Mouse (Mus musculus): ENCODE measurements around the gene Cnn3. TPM values are rescaled to one million over a fixed set of nuclear protein-coding genes. Genes with fewer than 3 reads are reported as not detected.

Gene Cnn3
- polyA plus RNA-seq, 1 experiment from 2014 or later, result 436 TPM

DNA sequence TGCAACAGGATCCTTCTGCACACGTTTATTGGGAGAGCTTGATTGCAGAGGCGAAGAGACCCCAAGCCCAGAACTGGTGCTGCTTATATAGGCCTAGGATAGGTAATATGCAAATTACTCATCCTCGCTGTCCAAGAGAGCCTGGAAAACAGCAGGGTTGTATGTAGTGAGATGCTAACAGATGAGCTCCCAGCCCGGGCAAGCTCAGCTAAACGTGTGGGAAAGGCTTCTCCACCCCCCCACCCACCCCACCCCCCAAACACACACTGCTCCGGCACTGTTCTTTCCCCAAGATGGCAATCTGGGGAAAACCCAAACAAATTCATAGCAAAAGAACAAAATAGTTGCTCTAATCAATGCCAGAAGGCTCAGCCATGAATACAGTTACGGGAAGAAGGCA, 29.7 kb upstream of the Cnn3 start:
- WGBS, result 68% methylated on average over 7 of the region's 7 CpGs

DNA sequence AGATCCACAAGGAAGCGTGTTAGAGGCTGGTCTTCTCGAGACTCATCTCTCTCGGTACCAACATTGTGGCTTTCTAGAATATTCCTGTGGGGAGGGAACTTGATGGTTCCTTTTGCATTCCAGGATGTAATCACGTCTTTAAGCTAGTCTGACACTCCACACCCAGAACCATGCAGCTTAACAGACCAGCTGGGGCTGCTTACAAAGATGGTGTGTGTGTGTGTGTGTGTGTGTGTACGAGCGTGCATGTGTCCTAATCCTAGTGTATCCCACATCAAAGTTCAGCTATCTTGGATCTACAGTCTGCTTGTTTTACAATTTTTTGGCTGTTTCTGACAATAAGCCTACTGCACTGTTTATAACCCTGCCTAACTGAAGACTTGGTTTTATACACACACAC, 29.3 kb upstream of the Cnn3 start:
- ATAC-seq (ENCODE audit: low FRiP score), result no peak
- 86% methylated on average over 6 of the region's 6 CpGs for WGBS

More for the DNA sequence above, 29.7 kb upstream of the Cnn3 start:
- ATAC-seq (ENCODE audit: low FRiP score) (no peak), DNase-seq (ENCODE audit: low spot score) (no peak)
- no peaks in the 10 kb centered on the region for H3K27me3 ChIP-seq (ENCODE audit: control insufficient read depth, insufficient read depth, low read length)
- no peak overlapping the region for H3K4me3 ChIP-seq (replicated peaks; ENCODE audit: low read length)
- H3K36me3 ChIP-seq (replicated peaks; ENCODE audit: control insufficient read depth, insufficient read depth), result no peaks in the 10 kb centered on the region
- H3K4me2 ChIP-seq (replicated peaks), result no peak overlapping the region
- H3K4me1 ChIP-seq (replicated peaks; ENCODE audit: control insufficient read depth, insufficient read depth, low read length), result no peaks in the 10 kb centered on the region
- no peak overlapping the region for H3K27ac ChIP-seq
- no peak overlapping the region for H3K9ac ChIP-seq
- H3K9me3 ChIP-seq (ENCODE audit: control insufficient read depth, low read length), result no peaks in the 10 kb centered on the region

GRCm38 (mm10) chr3:121401384-121401783, 24.9 kb upstream of the Cnn3 start:
- no peak overlapping the region for H3K9ac ChIP-seq
- H3K36me3 ChIP-seq (replicated peaks; ENCODE audit: control insufficient read depth, insufficient read depth), result no peaks in the 10 kb centered on the region
- DNase-seq (ENCODE audit: low spot score), result no peak
- no peaks in the 10 kb centered on the region for H3K4me1 ChIP-seq (replicated peaks; ENCODE audit: control insufficient read depth, insufficient read depth, low read length)
- H3K4me3 ChIP-seq (replicated peaks; ENCODE audit: low read length), result no peak overlapping the region
- no peaks in the 10 kb centered on the region for H3K27me3 ChIP-seq (ENCODE audit: control insufficient read depth, insufficient read depth, low read length)
- no peak for ATAC-seq (ENCODE audit: low FRiP score)
- H3K27ac ChIP-seq, result no peak overlapping the region
- H3K9me3 ChIP-seq (ENCODE audit: control insufficient read depth, low read length), result no peaks in the 10 kb centered on the region
- WGBS, result 82% methylated on average over 4 of the region's 4 CpGs
- H3K4me2 ChIP-seq (replicated peaks), result no peak overlapping the region

More for the DNA sequence above, 29.3 kb upstream of the Cnn3 start:
- Histone ChIP-seq H3K36me3 (replicated peaks; ENCODE audit: control insufficient read depth, insufficient read depth) (no peaks in the 10 kb centered on the region), H3K4me1 (replicated peaks; ENCODE audit: control insufficient read depth, insufficient read depth, low read length) (no peaks in the 10 kb centered on the region), H3K9ac (no peak overlapping the region), H3K4me2 (replicated peaks) (no peak overlapping the region), H3K27ac (no peak overlapping the region), H3K4me3 (replicated peaks; ENCODE audit: low read length) (no peak overlapping the region), H3K27me3 (ENCODE audit: control insufficient read depth, insufficient read depth, low read length) (no peaks in the 10 kb centered on the region), H3K9me3 (ENCODE audit: control insufficient read depth, low read length) (no peaks in the 10 kb centered on the region)
- DNase-seq (ENCODE audit: low spot score), result no peak

- DNase-seq (ENCODE audit: low spot score) (no peak), ATAC-seq (ENCODE audit: low FRiP score) (no peak)
- Histone ChIP-seq H3K9ac (no peak overlapping the region), H3K27ac (no peak overlapping the region), H3K36me3 (replicated peaks; ENCODE audit: control insufficient read depth, insufficient read depth) (no peaks in the 10 kb centered on the region), H3K4me2 (replicated peaks) (no peak overlapping the region), H3K9me3 (ENCODE audit: control insufficient read depth, low read length) (no peaks in the 10 kb centered on the region), H3K4me3 (replicated peaks; ENCODE audit: low read length) (no peak overlapping the region), H3K27me3 (ENCODE audit: control insufficient read depth, insufficient read depth, low read length) (no peaks in the 10 kb centered on the region), H3K4me1 (replicated peaks; ENCODE audit: control insufficient read depth, insufficient read depth, low read length) (no peaks in the 10 kb centered on the region)
- WGBS, result 84% methylated on average over 6 of the region's 6 CpGs
Measured at GRCm38 (mm10) chr3:121402096-121402495, 24.2 kb upstream of the Cnn3 start.

DNA sequence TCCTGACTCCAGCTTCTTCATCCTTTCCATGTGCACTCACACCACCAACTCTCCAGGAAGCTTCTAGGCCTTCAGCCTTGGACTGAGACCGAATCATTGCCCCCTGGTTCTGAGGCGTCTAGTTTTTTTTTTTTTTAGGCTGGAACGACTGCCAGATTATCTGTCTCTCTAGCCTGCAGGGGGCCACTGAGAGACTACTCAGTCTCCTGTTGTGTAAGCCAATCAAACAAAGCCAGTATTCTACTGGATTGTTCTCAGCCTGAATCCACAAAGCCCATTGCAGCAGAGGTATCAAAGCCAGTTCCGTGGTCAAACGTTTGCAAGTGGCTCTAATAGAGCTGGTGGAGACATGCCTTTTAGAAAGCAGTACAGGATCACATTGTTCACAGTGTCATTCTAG, 22.8 kb upstream of the Cnn3 start:
- no peak overlapping the region for H3K4me2 ChIP-seq (replicated peaks)
- no peak for DNase-seq (ENCODE audit: low spot score)
- no peaks in the 10 kb centered on the region for H3K9me3 ChIP-seq (ENCODE audit: control insufficient read depth, low read length)
- no peak overlapping the region for H3K27ac ChIP-seq
- 20% methylated on average over 5 of the region's 5 CpGs for WGBS
- no peaks in the 10 kb centered on the region for H3K36me3 ChIP-seq (replicated peaks; ENCODE audit: control insufficient read depth, insufficient read depth)
- ATAC-seq (ENCODE audit: low FRiP score), result no peak
- no peaks in the 10 kb centered on the region for H3K27me3 ChIP-seq (ENCODE audit: control insufficient read depth, insufficient read depth, low read length)
- H3K4me1 ChIP-seq (replicated peaks; ENCODE audit: control insufficient read depth, insufficient read depth, low read length), result no peaks in the 10 kb centered on the region
- H3K4me3 ChIP-seq (replicated peaks; ENCODE audit: low read length), result no peak overlapping the region
- no peak overlapping the region for H3K9ac ChIP-seq

DNA sequence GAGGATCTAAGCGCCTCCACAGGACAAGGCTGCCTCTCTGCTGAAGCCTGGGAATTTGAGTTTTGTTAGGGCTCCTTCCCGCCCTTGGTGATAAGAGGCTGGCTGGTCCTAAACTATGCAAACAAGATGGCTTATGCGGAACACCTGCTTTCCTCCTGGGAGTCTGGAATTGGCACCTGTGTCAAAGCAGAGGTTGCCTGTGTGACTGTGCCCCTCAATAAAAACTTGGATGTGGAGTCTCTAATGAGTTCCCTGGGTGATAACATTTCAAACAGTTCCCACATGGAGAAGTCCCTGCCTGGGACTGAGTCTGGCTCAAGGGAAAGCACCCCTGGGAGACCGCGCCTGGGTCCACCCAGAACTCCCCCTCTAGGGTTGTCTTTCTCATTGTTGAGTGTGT, 21.2 kb upstream of the Cnn3 start:
- DNase-seq (ENCODE audit: low spot score) (no peak), ATAC-seq (ENCODE audit: low FRiP score) (no peak)
- WGBS, result 83% methylated on average over 5 of the region's 5 CpGs

DNA sequence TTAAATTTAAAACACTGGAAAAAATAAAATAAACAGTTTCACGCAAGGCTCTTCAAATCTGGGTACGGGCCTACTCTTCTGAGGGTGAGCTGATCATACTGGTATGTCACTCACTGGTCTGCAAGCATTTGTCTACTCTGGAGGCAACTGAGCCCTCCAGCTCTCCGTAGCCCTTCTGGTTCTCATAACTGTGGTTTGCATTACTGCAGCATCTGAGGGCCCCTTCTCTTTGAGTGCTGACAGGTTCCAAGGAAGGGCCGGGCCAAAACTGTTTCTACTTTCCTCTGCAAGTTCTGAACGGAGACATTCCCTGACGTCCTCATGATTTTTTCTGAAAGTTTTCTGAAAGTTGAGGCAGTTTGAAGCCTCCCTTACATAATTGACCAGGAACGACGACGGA, 18.9 kb upstream of the Cnn3 start:
- 82% methylated on average over 9 of the region's 9 CpGs for WGBS
- Histone ChIP-seq H3K36me3 (replicated peaks; ENCODE audit: control insufficient read depth, insufficient read depth) (no peaks in the 10 kb centered on the region), H3K9ac (no peak overlapping the region), H3K4me1 (replicated peaks; ENCODE audit: control insufficient read depth, insufficient read depth, low read length) (no peaks in the 10 kb centered on the region), H3K4me2 (replicated peaks) (no peak overlapping the region), H3K27ac (no peak overlapping the region), H3K4me3 (replicated peaks; ENCODE audit: low read length) (no peak overlapping the region), H3K9me3 (ENCODE audit: control insufficient read depth, low read length) (no peaks in the 10 kb centered on the region), H3K27me3 (ENCODE audit: control insufficient read depth, insufficient read depth, low read length) (no peaks in the 10 kb centered on the region)
- no peak for DNase-seq (ENCODE audit: low spot score)
- no peak for ATAC-seq (ENCODE audit: low FRiP score)

More for the DNA sequence above, 21.2 kb upstream of the Cnn3 start:
- Histone ChIP-seq H3K4me1 (replicated peaks; ENCODE audit: control insufficient read depth, insufficient read depth, low read length) (no peaks in the 10 kb centered on the region), H3K4me3 (replicated peaks; ENCODE audit: low read length) (no peak overlapping the region), H3K27ac (no peak overlapping the region), H3K27me3 (ENCODE audit: control insufficient read depth, insufficient read depth, low read length) (no peaks in the 10 kb centered on the region), H3K36me3 (replicated peaks; ENCODE audit: control insufficient read depth, insufficient read depth) (no peaks in the 10 kb centered on the region), H3K4me2 (replicated peaks) (no peak overlapping the region), H3K9me3 (ENCODE audit: control insufficient read depth, low read length) (no peaks in the 10 kb centered on the region), H3K9ac (no peak overlapping the region)

DNA sequence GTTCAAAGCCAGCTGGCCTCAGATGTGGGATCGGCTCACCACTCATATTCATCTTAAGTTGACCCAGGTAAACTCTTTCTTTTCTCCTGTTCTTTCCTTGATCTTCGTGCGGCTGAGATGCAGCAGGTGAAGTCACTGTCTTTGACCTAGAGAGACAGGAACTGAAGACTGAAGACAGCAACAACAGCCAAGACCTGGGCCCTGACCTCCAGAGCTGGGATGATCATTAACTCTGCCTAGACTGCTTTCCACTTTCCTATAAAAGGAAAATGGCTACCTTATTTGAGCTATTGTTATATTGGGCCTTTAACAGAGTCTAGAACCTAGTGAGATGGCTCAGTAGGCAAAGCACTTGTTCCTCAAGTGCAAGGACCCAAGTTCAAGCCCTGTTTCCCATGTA, 17.9 kb upstream of the Cnn3 start:
- Histone ChIP-seq H3K4me3 (replicated peaks; ENCODE audit: low read length) (no peak overlapping the region), H3K36me3 (replicated peaks; ENCODE audit: control insufficient read depth, insufficient read depth) (no peaks in the 10 kb centered on the region), H3K4me1 (replicated peaks; ENCODE audit: control insufficient read depth, insufficient read depth, low read length) (no peaks in the 10 kb centered on the region), H3K4me2 (replicated peaks) (no peak overlapping the region), H3K9ac (no peak overlapping the region), H3K9me3 (ENCODE audit: control insufficient read depth, low read length) (no peaks in the 10 kb centered on the region), H3K27ac (no peak overlapping the region), H3K27me3 (ENCODE audit: control insufficient read depth, insufficient read depth, low read length) (no peaks in the 10 kb centered on the region)
- DNase-seq (ENCODE audit: low spot score) (no peak), ATAC-seq (ENCODE audit: low FRiP score) (no peak)
- WGBS, result 99% methylated on average over 3 of the region's 3 CpGs

- H3K9ac ChIP-seq, result no peak overlapping the region
- WGBS, result 86% methylated on average over 6 of the region's 6 CpGs
- no peak overlapping the region for H3K27ac ChIP-seq
- ATAC-seq (ENCODE audit: low FRiP score) (no peak), DNase-seq (ENCODE audit: low spot score) (no peak)
- no peaks in the 10 kb centered on the region for H3K4me1 ChIP-seq (replicated peaks; ENCODE audit: control insufficient read depth, insufficient read depth, low read length)
- H3K27me3 ChIP-seq (ENCODE audit: control insufficient read depth, insufficient read depth, low read length), result no peaks in the 10 kb centered on the region
- H3K4me2 ChIP-seq (replicated peaks), result no peak overlapping the region
- no peaks in the 10 kb centered on the region for H3K9me3 ChIP-seq (ENCODE audit: control insufficient read depth, low read length)
- H3K36me3 ChIP-seq (replicated peaks; ENCODE audit: control insufficient read depth, insufficient read depth), result no peaks in the 10 kb centered on the region
- no peak overlapping the region for H3K4me3 ChIP-seq (replicated peaks; ENCODE audit: low read length)
Measured at GRCm38 (mm10) chr3:121411450-121411849, 14.8 kb upstream of the Cnn3 start.

Measured in hindbrain, embryonic 14.5 days (tissue).